Mouse (Mus musculus) layer of hippocampus, adult 9-11 months (tissue): ENCODE data around the gene Il16.

Experiments
- DNase-seq: peaks from one replicate; pipeline ENCODE4 v3.0.0; 2022

The Il16 gene

DNA sequence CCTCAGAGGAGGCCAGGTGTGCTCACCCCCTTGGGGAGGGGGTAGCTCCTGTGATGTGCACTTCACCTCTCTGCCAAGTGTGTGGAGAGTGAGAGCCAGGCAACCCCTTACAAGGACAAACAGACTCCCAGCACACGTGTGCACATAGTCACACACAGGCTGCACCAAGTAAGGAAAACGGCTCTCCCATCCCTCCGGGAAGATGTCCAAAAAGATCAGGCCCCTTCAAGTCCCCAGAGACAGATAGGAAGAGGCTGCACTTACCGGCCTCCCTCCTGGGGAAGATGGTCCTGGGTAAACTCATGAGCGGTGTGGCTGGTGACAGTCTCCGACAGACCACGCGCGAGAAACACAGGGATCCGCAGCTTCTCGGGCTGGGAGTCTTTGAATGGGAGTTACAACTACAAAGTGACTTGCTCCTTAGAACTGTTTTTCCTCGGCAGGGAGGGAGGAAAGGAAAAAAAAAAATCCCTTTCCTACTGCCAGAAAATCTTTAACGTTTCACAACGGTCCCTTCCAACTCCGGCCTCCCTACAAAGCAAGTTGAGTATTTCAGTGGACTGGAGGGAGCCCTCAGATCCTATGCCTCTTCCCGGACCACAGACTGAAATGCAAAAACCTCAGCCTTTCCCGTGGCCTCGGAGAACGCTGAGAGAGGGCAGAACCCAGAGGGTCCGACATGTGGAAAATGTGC lies at the start of gene Il16:
Gene Il16 (minus strand): TSS at position 314 of the 694 bp plus-strand sequence.
- DNase-seq: no peak

GRCm38 (mm10) chr7:83794705-83795104 lies 49.2 kb upstream of the Il16 start, which contains the start of gene Cfap161:
Gene Cfap161 (minus strand): TSS chr7:83794880.
- DNase-seq: no peak

GRCm38 (mm10) chr7:83794006-83794683 lies 48.6 kb upstream of the Il16 start:
- DNase-seq: no peak

DNA sequence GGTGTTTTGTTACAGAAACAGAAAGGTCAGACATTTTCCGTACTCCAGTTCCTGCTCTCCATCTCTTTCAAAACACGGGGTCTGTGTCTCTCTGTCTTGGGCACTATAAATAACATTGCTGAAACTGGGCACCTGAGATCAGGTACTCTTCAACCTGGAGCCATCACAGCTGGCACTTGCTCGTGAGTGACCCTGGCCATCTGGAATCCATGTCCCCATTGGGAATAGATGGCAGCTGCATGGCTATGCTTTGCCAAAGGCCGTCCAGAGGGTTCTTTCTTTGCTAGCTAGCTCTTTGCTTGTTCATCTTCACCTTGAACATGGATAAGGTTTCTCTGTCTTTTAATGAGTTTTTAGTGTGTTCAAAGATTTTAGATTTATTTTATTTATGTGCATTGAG lies 35.4 kb upstream of the Il16 start:
- DNase-seq: no peak

- no peak for DNase-seq
Observed at GRCm38 (mm10) chr7:83780026-83780425, 34.5 kb upstream of the Il16 start.

DNA sequence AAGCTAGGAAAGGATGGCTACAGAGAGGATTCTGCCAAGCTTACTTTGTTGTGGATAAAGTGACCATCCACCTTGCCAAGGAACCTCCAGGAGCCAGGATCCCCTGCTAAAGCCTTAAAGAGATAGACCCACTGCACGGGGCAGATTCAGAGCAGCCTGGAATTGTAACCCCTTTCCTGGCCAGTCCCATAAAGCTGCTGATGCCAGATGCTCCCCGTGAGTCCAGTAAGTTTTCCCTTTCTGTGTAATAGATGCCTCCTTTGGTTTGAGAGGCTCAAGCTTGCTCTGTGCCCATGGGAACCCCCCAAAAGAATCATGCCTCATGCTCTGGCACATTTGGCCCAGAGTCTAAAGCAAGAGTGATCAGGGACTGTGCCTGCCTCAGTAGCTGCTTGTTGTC lies 33.5 kb upstream of the Il16 start:
- DNase-seq: no peak

DNA sequence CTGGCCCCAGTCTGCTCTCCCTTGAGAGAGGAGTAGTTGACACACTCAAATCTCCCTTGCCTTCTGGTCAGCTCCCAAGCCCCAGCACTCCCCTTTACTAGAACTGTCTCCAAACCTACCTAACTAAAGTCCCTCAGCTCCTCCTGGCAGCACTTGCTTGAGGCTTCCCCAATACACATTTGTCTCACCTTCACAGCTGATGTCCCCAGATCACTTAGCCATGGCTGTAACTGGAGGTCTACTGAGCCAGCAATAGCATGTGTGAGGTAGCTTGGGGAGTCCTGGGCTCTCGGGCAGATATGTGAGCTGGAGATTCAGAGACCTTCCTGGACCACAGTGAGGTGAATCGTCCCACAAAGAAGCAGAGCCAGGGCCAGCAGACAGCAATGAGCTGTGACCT lies 33.0 kb upstream of the Il16 start:
- DNase-seq: no peak

- peak; percentile 42 for DNase-seq
Observed at GRCm38 (mm10) chr7:83774721-83775120, 29.2 kb upstream of the Il16 start.

- DNase-seq: no peak
Observed at GRCm38 (mm10) chr7:83763674-83764073, 18.1 kb upstream of the Il16 start.

- DNase-seq: no peak
Observed at GRCm38 (mm10) chr7:83762336-83762735, 16.8 kb upstream of the Il16 start.

- DNase-seq: no peak
Observed at GRCm38 (mm10) chr7:83751055-83751454, 5.5 kb upstream of the Il16 start.

DNA sequence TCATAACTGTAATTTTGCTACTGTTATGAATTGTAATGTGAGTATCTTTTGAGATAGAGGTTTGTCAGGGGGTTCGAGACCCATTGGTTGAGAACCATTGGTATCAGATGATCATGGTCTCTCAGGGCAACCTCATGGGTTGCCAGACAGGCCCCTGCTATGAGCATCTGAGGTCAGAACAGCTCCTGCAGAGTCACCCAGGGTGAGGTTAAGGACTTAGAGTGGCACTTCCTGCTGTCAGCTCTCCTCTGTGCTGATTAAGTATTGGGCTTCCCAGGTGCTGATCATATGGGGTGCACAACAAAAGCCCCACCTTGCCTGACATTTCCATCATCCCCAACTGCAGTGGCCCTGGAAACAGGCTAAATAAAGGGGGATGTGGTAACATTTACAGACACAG lies 2.9 kb upstream of the Il16 start:
- no peak for DNase-seq

GRCm38 (mm10) chr7:83746107-83746687 lies 671 bp upstream of the Il16 start:
- no peak for DNase-seq

- DNase-seq: no peak
Observed at GRCm38 (mm10) chr7:83745065-83745412, 487 bp downstream of the Il16 start.

- no peak for DNase-seq
Observed at GRCm38 (mm10) chr7:83744250-83744649, 1.3 kb downstream of the Il16 start.

DNA sequence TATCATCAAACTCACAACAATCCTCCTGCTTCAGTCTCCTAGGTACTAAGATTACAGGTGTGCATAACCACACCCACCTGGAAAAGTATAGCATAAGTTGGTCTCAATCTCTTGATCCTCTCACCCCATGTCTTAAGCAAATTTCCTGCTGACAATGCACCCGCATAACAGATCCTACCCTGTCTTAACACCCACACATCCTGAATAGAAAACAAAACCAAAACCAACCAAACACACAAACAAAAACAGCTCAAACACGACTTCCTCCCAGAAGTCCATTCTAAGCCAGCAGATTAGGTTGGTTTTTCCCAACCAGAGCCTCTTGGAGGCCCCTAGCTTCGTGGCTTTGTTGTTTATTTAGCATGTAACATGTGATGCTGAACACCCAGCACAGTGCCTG lies 2.8 kb downstream of the Il16 start:
- no peak for DNase-seq

DNA sequence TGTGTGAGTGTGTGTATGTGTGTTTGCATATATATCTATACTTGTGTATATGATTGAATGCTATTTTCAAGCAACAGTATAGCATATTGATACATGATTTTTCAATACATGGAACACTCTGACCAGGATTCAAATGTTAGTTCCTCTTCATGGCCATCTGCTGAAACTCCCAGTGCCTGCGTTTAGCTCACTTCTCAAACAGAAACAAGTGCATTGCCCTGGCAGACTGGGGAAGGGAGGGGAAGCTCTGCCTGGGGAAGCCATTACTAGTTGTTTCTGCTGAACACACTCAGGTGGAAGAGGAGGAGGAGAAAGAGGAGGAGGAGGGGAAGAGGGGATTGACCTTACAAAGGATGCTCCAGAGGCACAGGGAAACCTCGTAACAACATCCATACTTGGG lies 3.5 kb downstream of the Il16 start:
- no peak for DNase-seq

DNA sequence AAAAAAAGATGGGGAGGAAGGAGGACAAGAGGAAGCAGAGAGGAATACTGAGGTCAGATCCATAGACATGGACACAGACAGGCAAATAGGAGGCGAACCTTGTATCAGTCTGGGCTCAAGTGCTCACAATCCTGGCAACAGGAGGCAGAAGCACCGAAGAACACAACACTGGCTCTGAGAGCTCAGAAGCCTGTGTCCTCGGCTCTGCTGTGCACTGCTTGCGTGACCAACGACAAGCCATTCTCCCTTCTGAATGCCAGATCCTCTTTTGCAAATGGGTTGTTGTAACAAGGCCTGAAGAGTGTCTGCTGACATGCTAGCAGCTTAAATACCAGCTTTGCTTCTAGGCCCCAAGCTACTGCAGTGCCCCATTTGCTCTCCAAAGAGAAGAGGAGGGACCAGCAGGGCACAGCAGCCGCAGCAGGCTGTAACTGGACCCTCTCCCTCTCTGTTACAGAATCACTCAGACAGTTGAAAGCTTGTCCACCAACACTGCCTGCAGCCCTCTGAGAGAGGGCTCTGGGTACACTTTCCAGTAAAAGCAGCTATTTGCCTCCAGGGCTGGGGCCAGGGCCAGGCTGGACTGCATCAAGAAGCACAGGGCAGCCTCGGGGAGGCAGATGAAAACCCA lies 5.7 kb downstream of the Il16 start:
- DNase-seq: no peak

DNA sequence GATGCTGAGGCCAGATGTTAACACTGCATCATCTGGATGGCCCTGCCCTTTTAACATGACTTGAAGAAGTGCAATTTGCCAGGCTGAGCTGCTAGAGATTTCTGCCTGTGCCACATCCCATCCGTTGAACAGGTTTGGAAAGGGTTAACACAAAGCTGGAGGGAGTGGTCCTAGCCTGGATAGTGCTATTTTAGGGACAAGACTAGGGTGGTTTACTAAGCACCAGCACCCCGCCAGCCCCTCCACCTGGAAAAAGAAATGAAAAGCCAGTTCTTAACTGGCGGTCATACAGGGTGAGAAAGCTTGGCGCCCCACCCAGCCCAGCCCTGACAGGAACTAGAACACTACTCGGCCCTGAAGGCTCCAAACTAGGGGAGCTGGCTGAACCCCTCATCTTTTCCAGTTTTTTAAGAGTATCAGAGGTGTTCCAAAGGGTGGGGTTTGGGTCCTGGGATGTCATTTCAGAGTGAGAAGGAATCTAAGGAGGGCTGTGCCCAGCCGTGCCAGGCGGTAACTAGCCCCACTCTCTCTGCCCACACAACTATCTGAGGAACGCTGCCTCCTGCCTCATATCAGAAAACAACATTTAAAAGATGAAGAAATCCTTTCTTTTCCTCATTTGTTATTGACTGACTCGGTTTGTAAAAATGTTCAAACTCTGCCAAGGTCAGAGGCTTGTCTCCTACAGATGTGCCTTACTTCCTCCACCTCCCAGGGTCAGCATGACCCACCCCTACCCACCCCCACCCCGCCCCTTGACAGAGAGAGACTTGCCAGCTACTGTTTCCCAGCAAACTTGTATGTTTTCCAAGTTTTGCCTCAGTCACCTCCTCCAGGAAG lies 6.7 kb downstream of the Il16 start:
- no peak for DNase-seq

- DNase-seq: no peak
Observed at GRCm38 (mm10) chr7:83737914-83738490, 7.5 kb downstream of the Il16 start.

DNA sequence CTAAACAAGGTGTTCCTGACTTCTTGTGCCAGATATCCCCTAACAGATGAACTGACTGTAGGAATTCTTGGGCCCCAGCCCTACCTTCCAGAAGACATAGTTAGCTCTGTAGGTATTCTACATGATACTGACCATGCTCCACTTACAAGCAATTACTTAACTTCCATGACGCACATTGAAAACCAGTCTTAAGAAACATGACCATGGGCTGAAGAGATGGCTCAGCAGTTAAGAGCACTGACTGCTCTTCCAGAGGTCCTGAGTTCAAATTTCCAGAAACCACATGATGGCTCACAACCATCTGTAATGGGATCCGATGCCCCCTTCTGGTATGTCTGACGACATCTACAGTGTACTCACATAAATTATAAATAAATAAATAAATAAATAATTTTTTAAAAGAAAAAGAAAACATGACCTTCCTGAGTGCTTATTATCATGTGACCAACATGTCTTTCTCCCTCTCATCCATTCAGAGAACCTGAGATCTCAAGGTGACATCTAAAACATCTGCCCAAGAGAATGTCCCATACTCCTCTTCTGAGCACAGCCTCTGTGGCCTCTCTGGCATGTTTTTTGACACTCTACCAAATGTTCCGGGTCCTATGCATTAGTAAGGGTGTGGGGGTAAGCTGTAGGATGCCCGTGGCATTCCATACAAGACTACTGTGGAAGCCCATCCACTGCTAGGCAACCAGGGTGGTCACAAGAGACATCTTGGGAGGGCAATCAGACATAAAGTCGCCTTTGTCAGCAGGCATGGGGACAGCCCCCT lies 9.0 kb downstream of the Il16 start:
- no peak for DNase-seq
